Mouse (Mus musculus) stomach, postnatal 0 days (tissue): Measurements from ENCODE around the gene Ptprn2.

Experiments
- CTCF ChIP-seq: IDR thresholded peaks from 2 replicates; pipeline ENCODE4 v1.5.1; 2016; ENCODE audit warnings: antibody characterized with exemption, low read depth, mild to moderate bottlenecking, moderate library complexity
- EP300 ChIP-seq: optimal IDR thresholded peaks from 2 replicates; pipeline ENCODE3; 2016; ENCODE audit warnings: antibody characterized with exemption

- TF ChIP-seq CTCF = no peak
- TF ChIP-seq EP300 = no peak
These were observed 152.0 kb downstream of the Ptprn2 start for GRCm38 (mm10) chr12:116637498-116637897.
